Mouse (Mus musculus) limb, embryonic 11.5 days (tissue): ENCODE results near the gene Tekt2. TPM values are rescaled to one million over a fixed set of nuclear protein-coding genes. Genes with fewer than 3 reads are reported as not detected.

Experiments
- ATAC-seq: fragments of 200-750 bp; cut with Nextera tagmentation; 2 replicates; pipeline ENCODE4 v1.8.0; 2017; ENCODE audit warnings: low read depth; ENCODE audit not compliant: insufficient number of reproducible peaks, low FRiP score, low TSS enrichment
- DNase-seq: peaks from one replicate; pipeline ENCODE4 v3.0.0-alpha.2; 2015; ENCODE audit warnings: low spot score
- H3K27ac ChIP-seq: fragments of 300-500 bp; sonication (generic); replicated peaks from 2 replicates; pipeline ENCODE4 v1.5.1; 2014; ENCODE audit warnings: low read depth, mild to moderate bottlenecking, low read length
- H3K27me3 ChIP-seq: fragments of 300-500 bp; sonication (generic); 2 replicates; pipeline ENCODE4 v1.6.1; 2014; ENCODE audit warnings: mild to moderate bottlenecking, low read length, mixed read lengths; ENCODE audit not compliant: control insufficient read depth, insufficient read depth
- H3K36me3 ChIP-seq: fragments of 300-500 bp; sonication (generic); 2 replicates; pipeline ENCODE4 v1.6.1; 2014; ENCODE audit warnings: mild to moderate bottlenecking, low read length, moderate library complexity, mixed read lengths; ENCODE audit not compliant: control insufficient read depth, insufficient read depth
- H3K4me1 ChIP-seq: fragments of 300-500 bp; sonication (generic); 2 replicates; pipeline ENCODE4 v1.6.1; 2014; ENCODE audit warnings: low read length, mixed read lengths; ENCODE audit not compliant: control insufficient read depth, insufficient read depth
- H3K4me2 ChIP-seq: fragments of 300-500 bp; sonication (generic); 2 replicates; pipeline ENCODE4 v1.6.1; 2014; ENCODE audit warnings: low read depth, mild to moderate bottlenecking, moderate library complexity; ENCODE audit not compliant: severe bottlenecking
- H3K4me3 ChIP-seq: fragments of 300-500 bp; sonication (generic); 2 replicates; pipeline ENCODE4 v1.5.1; 2014; ENCODE audit warnings: low read depth, low read length
- H3K9ac ChIP-seq: fragments of 300-500 bp; sonication (generic); 2 replicates; pipeline ENCODE4 v1.6.1; 2014; ENCODE audit warnings: mild to moderate bottlenecking, low read length
- H3K9me3 ChIP-seq: fragments of 300-500 bp; sonication (generic); 2 replicates; pipeline ENCODE4 v1.6.1; 2016; ENCODE audit warnings: low read length; ENCODE audit not compliant: control insufficient read depth
- WGBS: fragments of 180-500 bp; shearing (Covaris S2); extraction: QIAGEN DNeasy Blood & Tissue Kit; methylation state at CpG from one replicate; pipeline ENCODE4 v1.1.7; 2014; 5-methylcytosine and 5-hydroxymethylcytosine counted together
- polyA plus RNA-seq: library from polyadenylated mRNA; unstranded; fragments of >200 nt; fragmentation: Nextera tagmentation; extraction: Ambion mirVana; gene quantifications from 2 replicates; pipeline ENCODE4 v1.2.1, GENCODE M21; 2014

Tekt2 gene
- polyA plus RNA-seq, 1 experiment from 2014 or later = 2.6 TPM

DNA sequence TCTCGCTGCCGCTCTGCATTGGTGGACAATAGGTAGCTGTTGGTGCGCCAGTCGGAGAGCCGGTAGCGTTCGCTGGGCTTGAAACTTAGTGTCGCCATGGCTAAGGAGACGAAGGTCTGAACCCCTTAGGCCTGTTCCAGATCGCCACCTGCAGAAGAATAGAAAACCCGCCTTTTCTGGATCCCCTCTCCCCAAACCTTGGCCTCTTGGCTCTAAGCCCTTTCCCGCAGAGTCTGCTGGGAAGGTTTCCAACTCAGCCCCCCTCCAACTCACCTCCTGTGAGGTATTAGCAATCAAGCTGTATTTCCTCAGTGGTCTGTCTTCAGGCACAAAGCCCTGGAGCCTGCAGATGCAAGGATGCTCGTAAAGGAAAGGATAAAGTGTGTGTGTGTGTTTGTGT lies 627 bp downstream of the Tekt2 start:
- WGBS = 24% methylated on average over 13 of the region's 13 CpGs
- Histone ChIP-seq H3K4me1 (peaks cover 10% of the 10 kb centered on the region), H3K4me3 (no peak overlapping the region), H3K27me3 (peaks cover 8% of the 10 kb centered on the region), H3K4me2 (no peak overlapping the region), H3K9me3 (no peaks in the 10 kb centered on the region), H3K27ac (no peak overlapping the region), H3K36me3 (no peaks in the 10 kb centered on the region), H3K9ac (no peak overlapping the region)
- DNase-seq (no peak), ATAC-seq (no peak)

DNA sequence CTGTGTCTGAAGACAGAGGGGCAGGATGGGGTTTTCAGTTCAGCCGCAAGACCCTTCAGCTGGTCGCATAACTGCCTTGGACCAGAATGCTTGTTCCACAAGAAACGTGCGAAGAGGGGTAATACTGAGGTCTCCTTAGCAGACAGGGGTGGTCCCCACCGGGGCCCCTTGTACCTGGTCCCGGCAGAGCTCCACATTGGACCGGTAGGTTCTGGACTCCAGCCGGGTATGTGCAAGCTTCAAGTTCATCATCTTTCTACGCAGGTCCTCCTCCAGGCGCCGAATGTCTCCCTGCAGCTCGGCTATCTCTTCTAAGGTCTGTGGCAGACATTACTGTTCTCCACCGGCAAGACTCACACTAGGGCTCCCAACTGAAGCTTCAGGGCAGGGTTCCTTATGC lies 2.8 kb downstream of the Tekt2 start:
- Histone ChIP-seq H3K9me3 (no peaks in the 10 kb centered on the region), H3K4me1 (peaks cover 10% of the 10 kb centered on the region), H3K4me3 (no peak overlapping the region), H3K9ac (no peak overlapping the region), H3K27ac (no peak overlapping the region), H3K4me2 (no peak overlapping the region), H3K36me3 (peaks cover 6% of the 10 kb centered on the region; the same call in 1 of the 2 replicates), H3K27me3 (peaks cover 8% of the 10 kb centered on the region)
- ATAC-seq = no peak
- DNase-seq = no peak
- WGBS = 95% methylated on average over 13 of the region's 13 CpGs

DNA sequence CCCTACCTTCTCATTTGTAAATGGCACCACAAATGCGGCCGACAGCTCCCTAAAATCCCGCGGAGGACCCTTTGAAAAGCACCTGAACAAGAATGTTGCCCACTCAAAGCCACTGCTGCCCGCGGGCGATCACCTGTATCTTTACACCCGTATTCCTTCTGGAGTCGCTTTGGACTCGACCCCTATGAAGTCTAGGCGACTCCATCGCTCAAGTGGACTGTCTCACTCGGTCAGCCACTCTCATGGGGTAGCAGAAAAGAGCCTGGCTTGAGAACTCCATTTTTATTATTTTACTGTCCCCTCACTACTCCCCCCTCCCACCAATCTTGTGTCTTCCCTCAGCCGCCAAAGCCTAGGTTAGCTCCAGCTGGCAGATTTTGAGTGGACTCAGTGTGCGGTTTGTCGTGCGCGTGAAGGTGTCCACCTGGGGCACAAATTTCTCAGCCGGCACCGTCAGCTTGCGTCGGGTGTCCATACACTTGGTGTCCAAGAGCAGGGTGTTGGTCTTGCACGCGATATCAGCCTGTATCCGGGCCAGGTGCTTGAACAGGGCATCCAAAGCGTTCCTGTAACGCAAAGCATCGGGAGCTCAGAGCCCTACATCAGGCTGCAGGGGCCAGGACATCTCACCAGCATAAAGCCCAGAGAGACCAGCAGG lies 3.5 kb downstream of the Tekt2 start:
- Histone ChIP-seq H3K9me3 (no peaks in the 10 kb centered on the region), H3K4me2 (peak overlapping the region; percentile 88; the same call in 1 of the 2 replicates), H3K27me3 (peaks cover 8% of the 10 kb centered on the region), H3K4me3 (peak overlapping the region; percentile 71), H3K27ac (no peak overlapping the region), H3K36me3 (peaks cover 6% of the 10 kb centered on the region; the same call in 1 of the 2 replicates), H3K9ac (no peak overlapping the region; the same call in 1 of the 2 replicates), H3K4me1 (peaks cover 10% of the 10 kb centered on the region)
- DNase-seq (no peak), ATAC-seq (0 out of 2 replicates have a peak, but pooled peaks have one; percentile 13)
- 51% methylated on average over 28 of the region's 28 CpGs for WGBS

DNA sequence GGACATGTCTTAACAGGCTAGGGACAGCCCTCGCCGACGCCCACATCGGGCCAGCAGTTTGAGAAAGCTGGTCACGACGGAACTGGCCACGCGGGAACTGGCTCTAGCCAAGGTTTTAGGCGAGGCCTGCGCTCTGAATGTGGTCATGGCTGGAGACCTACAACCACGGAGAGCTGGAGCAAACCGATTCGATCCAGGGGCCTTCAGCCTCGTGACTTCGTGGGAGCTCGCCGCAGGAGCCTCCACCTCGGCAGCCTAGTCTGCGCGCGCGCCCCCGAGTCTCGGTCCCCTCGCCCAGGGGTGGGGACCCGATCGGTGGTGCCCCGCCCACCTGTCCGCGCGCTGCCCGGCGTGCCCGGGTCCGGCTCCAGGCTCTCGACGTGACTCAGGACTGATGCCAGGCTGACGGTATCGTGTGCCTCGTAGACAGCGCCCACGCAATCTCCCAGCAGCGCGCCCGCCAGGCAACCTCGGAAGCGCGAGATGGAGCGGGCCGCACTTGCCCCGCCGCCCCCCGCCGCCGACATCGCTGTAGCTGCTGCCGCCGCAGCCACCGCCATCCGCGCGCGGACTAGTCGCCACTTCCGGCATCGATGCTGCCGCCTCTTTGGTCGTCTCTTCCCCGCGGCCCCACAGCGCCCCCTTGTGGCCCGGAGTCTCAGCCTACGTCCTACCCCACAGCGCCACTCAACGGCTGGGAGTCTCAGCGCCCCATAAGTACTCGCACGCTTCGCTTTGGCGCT lies 4.2 kb downstream of the Tekt2 start, which contains the start of gene Adprhl2:
TSS of gene Adprhl2 (minus strand) at position 593 of the 743 bp plus-strand sequence.
- Histone ChIP-seq H3K27ac (peak within 1 kb of the TSS; percentile 0; the same call in 1 of the 2 replicates), H3K4me3 (peak within 1 kb of the TSS; percentile 71), H3K4me2 (peak within 1 kb of the TSS; percentile 88), H3K27me3 (peaks cover 8% of the 10 kb centered on the region), H3K9me3 (no peaks in the 10 kb centered on the region), H3K4me1 (peaks cover 10% of the 10 kb centered on the region), H3K36me3 (peaks cover 13% of the 10 kb centered on the region; the same call in 1 of the 2 replicates), H3K9ac (peak within 1 kb of the TSS; percentile 84)
- under 1% methylated on average over 74 of the region's 80 CpGs for WGBS
- ATAC-seq (peak; percentile 82), DNase-seq (peak; percentile 100)

DNA sequence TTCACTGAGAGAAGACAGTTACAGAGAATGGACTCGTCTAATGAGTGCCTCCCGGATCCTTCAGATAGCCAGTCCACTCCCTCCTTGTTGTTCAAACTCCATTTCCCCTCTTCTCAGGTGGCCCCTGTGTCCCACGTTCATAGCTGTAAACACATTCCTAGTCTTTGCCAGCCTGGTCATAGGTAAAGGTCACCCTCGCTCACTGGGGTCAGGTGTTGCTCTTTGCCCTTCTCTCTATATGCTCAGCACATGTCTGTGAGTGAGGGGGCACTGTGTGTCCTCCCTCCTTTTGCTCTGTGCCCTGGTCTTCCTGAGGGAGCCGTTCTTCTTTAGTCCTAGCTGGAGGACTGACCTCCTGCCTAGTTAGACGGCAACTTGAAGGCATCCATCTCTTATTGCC lies 5.7 kb downstream of the Tekt2 start:
- H3K9ac ChIP-seq = no peak overlapping the region
- DNase-seq (no peak), ATAC-seq (no peak)
- H3K9me3 ChIP-seq = no peaks in the 10 kb centered on the region
- H3K4me3 ChIP-seq = no peak overlapping the region
- H3K4me1 ChIP-seq = peaks cover 9% of the 10 kb centered on the region
- no peaks in the 10 kb centered on the region; the same call in 1 of the 2 replicates for H3K27me3 ChIP-seq
- peaks cover 20% of the 10 kb centered on the region for H3K36me3 ChIP-seq
- 87% methylated on average over 6 of the region's 6 CpGs for WGBS
- H3K4me2 ChIP-seq = no peak overlapping the region
- no peak overlapping the region for H3K27ac ChIP-seq

DNA sequence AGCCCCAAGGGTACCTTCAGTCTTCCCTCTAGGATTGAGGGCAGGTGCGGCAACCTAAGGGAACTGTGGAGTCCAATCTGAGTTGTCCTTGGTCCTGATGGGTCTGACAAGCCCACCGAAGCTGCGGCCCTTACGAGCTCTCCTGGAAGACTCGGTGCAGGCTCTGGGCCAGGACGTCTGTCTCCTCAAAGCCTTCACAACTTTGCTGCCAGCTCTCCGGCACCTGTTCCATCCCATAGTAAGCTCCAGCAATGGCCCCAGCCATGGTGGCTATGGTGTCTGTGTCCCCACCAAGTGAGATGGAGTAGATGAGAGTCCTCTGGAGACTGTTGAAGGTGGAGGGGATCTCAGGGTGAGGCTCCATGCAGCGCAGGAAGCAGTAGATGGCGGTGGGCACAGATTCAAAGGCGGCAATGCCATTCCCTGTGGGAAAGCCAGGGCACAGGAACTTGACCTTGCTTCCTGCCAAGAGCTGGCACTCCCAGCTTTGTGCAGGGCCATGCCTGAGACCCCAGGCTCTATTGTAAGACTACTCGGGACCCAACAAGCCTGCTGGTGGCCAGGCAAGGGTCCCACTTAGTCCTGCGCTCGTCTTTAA lies 8.9 kb downstream of the Tekt2 start:
- no peaks in the 10 kb centered on the region for H3K9me3 ChIP-seq
- 91% methylated on average over 13 of the region's 13 CpGs for WGBS
- peaks cover 20% of the 10 kb centered on the region for H3K36me3 ChIP-seq
- DNase-seq (no peak), ATAC-seq (no peak)
- H3K4me1 ChIP-seq = peaks cover 9% of the 10 kb centered on the region
- H3K4me2 ChIP-seq = no peak overlapping the region
- H3K27me3 ChIP-seq = no peaks in the 10 kb centered on the region
- no peak overlapping the region for H3K9ac ChIP-seq
- H3K27ac ChIP-seq = no peak overlapping the region
- H3K4me3 ChIP-seq = no peak overlapping the region

DNA sequence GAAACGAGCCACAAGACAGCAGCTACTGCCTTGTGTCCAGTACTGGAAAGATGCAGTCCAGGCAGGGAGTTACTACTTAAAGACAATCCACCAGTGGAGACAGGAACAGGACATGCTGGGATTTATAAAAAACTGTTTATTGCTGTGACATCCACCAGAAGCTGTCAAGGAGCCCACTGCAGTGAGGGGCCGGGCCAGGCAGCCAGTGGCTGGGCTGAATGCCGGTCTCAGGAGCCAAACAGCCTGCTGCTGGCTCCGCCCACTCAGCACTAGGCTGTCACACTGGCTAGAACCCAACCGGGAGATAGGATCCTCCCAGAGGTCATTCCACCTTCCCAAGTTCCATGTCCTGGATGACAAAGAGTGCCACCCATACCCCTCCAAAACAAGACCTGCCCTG lies 9.6 kb downstream of the Tekt2 start:
- peaks cover 20% of the 10 kb centered on the region for H3K36me3 ChIP-seq

DNA sequence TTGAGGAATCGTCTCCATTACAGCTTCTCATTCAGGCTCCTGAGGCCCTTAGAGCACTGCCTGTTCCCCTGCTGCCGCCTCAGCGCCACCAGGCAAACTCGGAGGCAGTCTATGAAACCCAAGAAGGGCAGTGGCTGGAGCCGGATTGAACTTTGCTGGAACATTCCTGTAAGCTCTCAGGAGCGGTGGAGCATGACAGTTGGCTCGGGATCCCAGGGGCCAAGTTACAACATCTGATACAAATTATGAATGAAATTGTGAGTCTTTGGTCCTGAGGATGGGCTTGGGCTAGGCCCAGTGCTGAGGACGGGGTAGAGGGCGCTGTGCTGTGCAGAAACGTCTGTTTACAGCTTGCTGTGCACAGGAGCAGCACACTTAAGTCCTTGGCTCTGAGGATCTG lies 11.1 kb downstream of the Tekt2 start:
- DNase-seq = peak; percentile 40
- 0 out of 2 replicates have a peak, but pooled peaks cover 2% of the 10 kb centered on the region for H3K4me1 ChIP-seq
- no peak overlapping the region for H3K9ac ChIP-seq
- 54% methylated on average over 10 of the region's 10 CpGs for WGBS
- no peaks in the 10 kb centered on the region for H3K27me3 ChIP-seq
- H3K27ac ChIP-seq = no peak overlapping the region
- no peak overlapping the region for H3K4me3 ChIP-seq
- peaks cover 20% of the 10 kb centered on the region for H3K36me3 ChIP-seq
- ATAC-seq = no peak
- H3K9me3 ChIP-seq = no peaks in the 10 kb centered on the region
- H3K4me2 ChIP-seq = no peak overlapping the region

More for the DNA sequence above, 9.6 kb downstream of the Tekt2 start:
- H3K9me3 ChIP-seq = no peaks in the 10 kb centered on the region
- 49% methylated on average over 5 of the region's 5 CpGs for WGBS
- no peak overlapping the region for H3K4me2 ChIP-seq
- H3K27ac ChIP-seq = no peak overlapping the region
- ATAC-seq (no peak), DNase-seq (no peak)
- H3K4me1 ChIP-seq = peaks cover 8% of the 10 kb centered on the region
- H3K4me3 ChIP-seq = no peak overlapping the region
- H3K27me3 ChIP-seq = no peaks in the 10 kb centered on the region
- H3K9ac ChIP-seq = no peak overlapping the region
